Mouse (Mus musculus) testis, postnatal 10 days (tissue): ENCODE data around the gene Mgrn1.

Experiments used
- DNase-seq: peaks from one replicate; pipeline ENCODE4 v3.0.0; 2021; ENCODE audit warnings: low spot score

The Mgrn1 gene

GRCm38 (mm10) chr16:4885760-4886689 is at the start of gene Mgrn1:
Gene Mgrn1, plus strand, starts transcription at chr16:4886249.
- peak; percentile 91 for DNase-seq

- DNase-seq, result no peak
These were observed 48.4 kb upstream of the Mgrn1 start for GRCm38 (mm10) chr16:4837631-4838030.

- no peak for DNase-seq
These were observed 46.5 kb upstream of the Mgrn1 start for GRCm38 (mm10) chr16:4839552-4839951.

- no peak for DNase-seq
These were observed 45.8 kb upstream of the Mgrn1 start for GRCm38 (mm10) chr16:4840231-4840630.

GRCm38 (mm10) chr16:4847041-4847440 is 39.0 kb upstream of the Mgrn1 start:
- no peak for DNase-seq

- no peak for DNase-seq
These were observed 38.0 kb upstream of the Mgrn1 start for GRCm38 (mm10) chr16:4848090-4848489.

- no peak for DNase-seq
These were observed 35.7 kb upstream of the Mgrn1 start for GRCm38 (mm10) chr16:4850361-4850760.

GRCm38 (mm10) chr16:4850938-4851628 is 35.0 kb upstream of the Mgrn1 start:
- DNase-seq, result no peak

- DNase-seq, result no peak
These were observed 30.9 kb upstream of the Mgrn1 start for GRCm38 (mm10) chr16:4855046-4855650.

- peak; percentile 56 for DNase-seq
These were observed 24.7 kb upstream of the Mgrn1 start for GRCm38 (mm10) chr16:4861392-4861791.

GRCm38 (mm10) chr16:4862863-4863483 is 23.1 kb upstream of the Mgrn1 start:
- DNase-seq, result peak; percentile 81

GRCm38 (mm10) chr16:4863742-4864141 is 22.3 kb upstream of the Mgrn1 start:
- no peak for DNase-seq

- no peak for DNase-seq
These were observed 19.9 kb upstream of the Mgrn1 start for GRCm38 (mm10) chr16:4866101-4866695.

GRCm38 (mm10) chr16:4870490-4870889 is 15.6 kb upstream of the Mgrn1 start:
- DNase-seq, result no peak

GRCm38 (mm10) chr16:4871926-4872325 is 14.1 kb upstream of the Mgrn1 start:
- no peak for DNase-seq

- DNase-seq, result peak; percentile 69
These were observed 10.6 kb upstream of the Mgrn1 start for GRCm38 (mm10) chr16:4875198-4876032.

- DNase-seq, result peak; percentile 89
These were observed 9.9 kb upstream of the Mgrn1 start for GRCm38 (mm10) chr16:4876033-4876680.

GRCm38 (mm10) chr16:4877195-4877594 is 8.9 kb upstream of the Mgrn1 start:
- DNase-seq, result no peak

GRCm38 (mm10) chr16:4877701-4878100 is 8.3 kb upstream of the Mgrn1 start:
- DNase-seq, result no peak

GRCm38 (mm10) chr16:4878192-4878885 is 7.7 kb upstream of the Mgrn1 start:
- no peak for DNase-seq
